Mouse (Mus musculus) adrenal gland, adult 2 months (tissue): ENCODE measurements at regions not wholly inside any gene's neighbourhood (a gene's known extent, or its start where the extent isn't known, plus 50 kb on each side); places are given as distances from the start of the nearest gene placed in this dataset.

Experiments used
- DNase-seq: peaks from one replicate; pipeline ENCODE4 v3.0.0; 2021

- DNase-seq = no peak
Observed at GRCm38 (mm10) chr15:25536451-25537334, 85.6 kb upstream of the Myo10 start.

- no peak for DNase-seq
Observed at GRCm38 (mm10) chr15:25539344-25540176, 82.8 kb upstream of the Myo10 start.

GRCm38 (mm10) chr15:25542382-25542781 is 79.9 kb upstream of the Myo10 start:
- DNase-seq = no peak

DNA sequence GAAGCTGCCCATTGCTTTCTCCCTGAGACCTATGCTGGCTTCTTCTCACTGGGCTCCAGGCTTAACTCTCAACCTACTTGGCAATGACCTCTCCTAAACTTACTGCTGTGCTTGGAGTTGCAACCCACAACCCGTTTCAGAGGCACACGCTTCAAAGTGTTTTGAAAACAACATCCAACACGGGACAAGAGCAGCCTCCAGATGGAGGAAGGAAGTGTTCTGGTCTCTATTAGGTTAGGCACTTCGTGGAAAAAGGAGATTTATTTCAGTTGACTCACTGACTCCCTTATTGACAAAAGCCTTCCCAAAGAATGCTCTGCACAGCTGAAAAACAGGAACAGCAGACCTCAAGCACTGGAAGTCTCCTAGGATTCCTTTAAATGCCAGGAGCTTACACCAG is 76.1 kb upstream of the Myo10 start:
- DNase-seq = no peak

DNA sequence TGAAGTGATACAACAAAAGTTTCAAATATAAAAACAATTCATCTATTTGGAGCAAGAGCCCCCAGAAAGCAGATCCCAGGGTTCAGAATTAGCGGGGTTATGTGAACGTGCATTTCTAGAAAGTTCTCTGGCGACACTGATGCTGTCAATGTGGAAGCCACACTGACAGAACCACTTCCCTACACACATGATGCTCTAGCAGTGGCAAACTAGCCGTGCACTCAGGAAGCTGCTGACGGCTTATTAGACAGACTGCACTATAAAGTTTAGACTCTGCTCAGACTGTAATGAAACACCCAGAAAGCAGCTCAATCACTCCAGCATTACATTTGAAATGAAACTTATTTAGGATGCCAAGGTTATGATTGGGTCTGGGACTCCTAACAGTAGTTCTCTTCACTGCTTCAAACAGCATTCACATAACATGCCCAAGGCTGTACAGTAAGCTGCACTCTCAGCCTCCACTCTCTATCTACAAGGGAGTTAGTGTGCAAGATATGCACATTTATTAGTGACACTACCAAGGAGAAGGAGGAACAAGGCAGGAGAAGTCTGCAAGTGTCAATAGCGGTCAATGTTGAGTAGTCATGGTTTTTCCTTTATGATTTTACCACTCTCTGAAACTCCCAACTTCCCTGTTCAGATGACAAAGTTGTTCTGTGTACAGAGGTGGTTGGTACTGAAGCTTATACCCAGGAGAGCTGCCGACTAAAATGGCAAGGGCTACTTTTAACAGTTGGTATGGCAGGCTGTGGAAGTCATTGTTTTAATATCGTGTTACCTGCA is 71.9 kb upstream of the Myo10 start:
- no peak for DNase-seq

DNA sequence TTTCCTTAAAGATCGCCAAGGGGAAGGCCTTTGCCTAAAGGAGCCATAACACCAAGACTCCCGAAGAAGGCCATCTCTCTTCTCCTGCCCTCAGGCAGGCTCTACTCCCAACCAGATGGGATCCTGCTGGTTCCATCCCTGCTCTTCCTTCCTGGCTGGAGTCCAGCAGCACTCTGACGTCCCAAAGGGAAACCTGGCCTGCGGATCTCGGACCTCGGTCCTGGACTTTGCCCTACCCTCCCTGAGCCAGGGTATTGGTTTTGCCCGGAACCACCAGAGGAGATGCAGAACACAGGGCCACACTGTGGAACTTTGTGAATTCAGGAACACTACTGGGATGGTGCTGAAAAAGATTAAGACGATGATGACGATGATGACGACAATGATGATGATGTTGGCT is 67.4 kb upstream of the Myo10 start:
- DNase-seq = no peak

- DNase-seq = no peak
Observed at GRCm38 (mm10) chr15:25555852-25556251, 66.5 kb upstream of the Myo10 start.

GRCm38 (mm10) chr15:25557566-25557965 is 64.8 kb upstream of the Myo10 start:
- no peak for DNase-seq

DNA sequence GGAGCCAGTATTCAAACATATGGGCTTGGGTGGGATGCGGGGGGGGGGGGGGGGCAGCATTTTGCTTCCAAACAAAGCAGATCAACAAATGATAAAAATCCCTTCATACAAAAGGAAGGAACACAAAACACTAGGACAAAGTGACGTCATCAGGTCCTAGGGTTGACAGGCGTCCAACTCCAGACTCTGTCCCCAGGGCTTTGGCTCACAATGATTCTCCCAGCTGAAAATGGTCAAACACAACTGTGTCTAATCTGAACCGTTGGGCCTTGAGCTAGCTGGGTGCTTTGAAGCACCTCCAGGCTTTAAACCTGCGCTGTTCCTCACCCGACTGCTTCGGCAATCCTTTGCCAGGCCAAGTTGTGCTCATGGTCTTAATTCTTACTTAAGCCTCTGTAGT is 64.1 kb upstream of the Myo10 start:
- no peak for DNase-seq

GRCm38 (mm10) chr15:25563641-25564040 is 58.7 kb upstream of the Myo10 start:
- no peak for DNase-seq

GRCm38 (mm10) chr15:25572495-25572894 is 49.8 kb upstream of the Myo10 start:
- DNase-seq = no peak
